Mouse (Mus musculus): Measurements from ENCODE around the gene C1ql2. TPM values are rescaled to one million over a fixed set of nuclear protein-coding genes. Genes with fewer than 3 reads are reported as not detected.

The C1ql2 gene
- 0.12 and 0.20 TPM in 2 replicates for polyA plus RNA-seq (2014; fragmentation: Nextera tagmentation; extraction: Ambion mirVana)

GRCm38 (mm10) chr1:120340419-120341171, at the start of gene C1ql2:
TSS of gene C1ql2 (plus strand) at chr1:120340582.
- no peak within 1 kb of the TSS for H3K27ac ChIP-seq (ENCODE audit: low read depth)
- H3K9ac ChIP-seq = no peak within 1 kb of the TSS
- H3K36me3 ChIP-seq (ENCODE audit: insufficient read depth) = no peaks in the 10 kb centered on the region
- H3K4me1 ChIP-seq (ENCODE audit: insufficient read depth) = no peaks in the 10 kb centered on the region
- ATAC-seq (ENCODE audit: insufficient read depth) = peak; percentile 36; the same call in 1 of the 2 replicates
- peak within 1 kb of the TSS; percentile 51 for H3K4me2 ChIP-seq
- H3K27me3 ChIP-seq (ENCODE audit: insufficient read depth, low read length) = peaks cover 74% of the 10 kb centered on the region
- no peaks in the 10 kb centered on the region for H3K9me3 ChIP-seq (ENCODE audit: low read depth, low read length)
- WGBS = under 1% methylated on average over 73 of the region's 73 CpGs
- DNase-seq = peak; percentile 30
- H3K4me3 ChIP-seq (ENCODE audit: low read depth, low read length) = peak within 1 kb of the TSS; percentile 25
- no peak; the same call in 1 of the 2 replicates for TF ChIP-seq CTCF (IDR thresholded peaks at IDR 0.05; ENCODE audit: low read depth)

GRCm38 (mm10) chr1:120291709-120292108, 48.7 kb upstream of the C1ql2 start:
- H3K4me1 ChIP-seq (ENCODE audit: insufficient read depth) = no peaks in the 10 kb centered on the region
- 82% methylated on average over 3 of the region's 3 CpGs for WGBS
- TF ChIP-seq CTCF (IDR thresholded peaks at IDR 0.05; ENCODE audit: low read depth) = no peak

DNA sequence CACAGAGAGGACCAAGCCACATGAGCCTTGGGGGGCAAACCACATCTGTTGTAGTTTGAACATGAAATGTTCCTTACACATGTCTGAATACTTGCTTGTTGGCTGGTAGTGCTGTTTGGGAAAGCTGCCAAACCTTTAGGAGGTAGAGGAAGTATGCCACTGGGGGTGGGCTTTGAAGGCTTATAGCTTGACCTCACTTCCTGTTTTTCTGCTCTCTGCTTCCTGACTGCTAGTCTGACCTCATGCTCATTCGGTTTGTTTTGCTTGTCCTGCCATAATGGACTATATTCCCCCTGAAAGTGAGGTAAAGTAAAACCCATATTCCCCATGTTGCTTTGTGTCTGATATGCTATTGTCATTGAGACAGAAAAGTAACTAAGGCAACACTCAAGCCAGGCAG, 46.6 kb upstream of the C1ql2 start:
- TF ChIP-seq CTCF (IDR thresholded peaks at IDR 0.05; ENCODE audit: low read depth) = no peak
- no peaks in the 10 kb centered on the region for H3K4me1 ChIP-seq (ENCODE audit: insufficient read depth)
- DNase-seq = peak; percentile 61
- H3K27me3 ChIP-seq (ENCODE audit: insufficient read depth, low read length) = no peaks in the 10 kb centered on the region
- H3K9ac ChIP-seq = no peak overlapping the region
- H3K36me3 ChIP-seq (ENCODE audit: insufficient read depth) = no peaks in the 10 kb centered on the region
- no peak overlapping the region for H3K27ac ChIP-seq (ENCODE audit: low read depth)
- WGBS = 42% methylated on average over 1 of the region's 1 CpGs
- H3K4me3 ChIP-seq (ENCODE audit: low read depth, low read length) = no peak overlapping the region
- peak; percentile 47; the same call in 1 of the 2 replicates for ATAC-seq (ENCODE audit: insufficient read depth)
- no peak overlapping the region for H3K4me2 ChIP-seq
- H3K9me3 ChIP-seq (ENCODE audit: low read depth, low read length) = no peaks in the 10 kb centered on the region

More at GRCm38 (mm10) chr1:120291709-120292108, 48.7 kb upstream of the C1ql2 start:
- no peaks in the 10 kb centered on the region for H3K36me3 ChIP-seq (ENCODE audit: insufficient read depth)
- no peak overlapping the region for H3K9ac ChIP-seq
- no peak overlapping the region for H3K4me2 ChIP-seq
- ATAC-seq (ENCODE audit: insufficient read depth) (no peak), DNase-seq (no peak)
- H3K27ac ChIP-seq (ENCODE audit: low read depth) = no peak overlapping the region
- H3K27me3 ChIP-seq (ENCODE audit: insufficient read depth, low read length) = no peaks in the 10 kb centered on the region
- H3K9me3 ChIP-seq (ENCODE audit: low read depth, low read length) = no peaks in the 10 kb centered on the region
- no peak overlapping the region for H3K4me3 ChIP-seq (ENCODE audit: low read depth, low read length)

GRCm38 (mm10) chr1:120296936-120297335, 43.4 kb upstream of the C1ql2 start:
- no peak for ATAC-seq (ENCODE audit: insufficient read depth)

DNA sequence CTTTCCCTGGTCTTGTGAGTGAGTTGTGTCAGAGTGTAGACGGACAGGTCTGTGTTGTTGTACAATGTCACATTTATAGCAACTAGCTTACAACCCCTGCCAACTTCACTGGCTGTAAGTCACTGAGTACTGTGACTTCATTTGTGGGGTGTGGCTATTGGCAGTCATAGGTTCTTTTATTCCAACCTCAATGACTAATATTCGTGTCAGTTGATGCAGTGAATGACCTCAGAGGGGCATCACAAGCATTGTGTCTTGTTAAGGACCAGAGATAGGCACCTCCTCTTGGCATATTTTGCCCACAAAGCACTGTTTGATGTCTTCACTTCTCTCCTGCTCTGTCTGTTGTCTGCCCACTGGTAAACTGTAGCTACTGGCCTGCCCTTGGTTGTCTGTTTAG, 34.6 kb upstream of the C1ql2 start:
- Histone ChIP-seq H3K27ac (ENCODE audit: low read depth) (no peak overlapping the region), H3K27me3 (ENCODE audit: insufficient read depth, low read length) (no peaks in the 10 kb centered on the region), H3K4me2 (no peak overlapping the region), H3K9me3 (ENCODE audit: low read depth, low read length) (no peaks in the 10 kb centered on the region), H3K4me1 (ENCODE audit: insufficient read depth) (no peaks in the 10 kb centered on the region), H3K9ac (no peak overlapping the region), H3K36me3 (ENCODE audit: insufficient read depth) (no peaks in the 10 kb centered on the region), H3K4me3 (ENCODE audit: low read depth, low read length) (no peak overlapping the region)
- WGBS = 73% methylated on average over 2 of the region's 2 CpGs
- ATAC-seq (ENCODE audit: insufficient read depth) (no peak), DNase-seq (no peak)
- no peak for TF ChIP-seq CTCF (IDR thresholded peaks at IDR 0.05; ENCODE audit: low read depth)

More at GRCm38 (mm10) chr1:120296936-120297335, 43.4 kb upstream of the C1ql2 start:
- Histone ChIP-seq H3K4me2 (no peak overlapping the region), H3K27ac (ENCODE audit: low read depth) (no peak overlapping the region), H3K27me3 (ENCODE audit: insufficient read depth, low read length) (no peaks in the 10 kb centered on the region), H3K36me3 (ENCODE audit: insufficient read depth) (no peaks in the 10 kb centered on the region), H3K9ac (no peak overlapping the region), H3K4me1 (ENCODE audit: insufficient read depth) (no peaks in the 10 kb centered on the region), H3K4me3 (ENCODE audit: low read depth, low read length) (no peak overlapping the region), H3K9me3 (ENCODE audit: low read depth, low read length) (no peaks in the 10 kb centered on the region)
- no peak for DNase-seq
- TF ChIP-seq CTCF (IDR thresholded peaks at IDR 0.05; ENCODE audit: low read depth) = 0 out of 2 replicates have a peak, but pooled peaks have one; percentile 9
- WGBS = 87% methylated on average over 2 of the region's 2 CpGs

DNA sequence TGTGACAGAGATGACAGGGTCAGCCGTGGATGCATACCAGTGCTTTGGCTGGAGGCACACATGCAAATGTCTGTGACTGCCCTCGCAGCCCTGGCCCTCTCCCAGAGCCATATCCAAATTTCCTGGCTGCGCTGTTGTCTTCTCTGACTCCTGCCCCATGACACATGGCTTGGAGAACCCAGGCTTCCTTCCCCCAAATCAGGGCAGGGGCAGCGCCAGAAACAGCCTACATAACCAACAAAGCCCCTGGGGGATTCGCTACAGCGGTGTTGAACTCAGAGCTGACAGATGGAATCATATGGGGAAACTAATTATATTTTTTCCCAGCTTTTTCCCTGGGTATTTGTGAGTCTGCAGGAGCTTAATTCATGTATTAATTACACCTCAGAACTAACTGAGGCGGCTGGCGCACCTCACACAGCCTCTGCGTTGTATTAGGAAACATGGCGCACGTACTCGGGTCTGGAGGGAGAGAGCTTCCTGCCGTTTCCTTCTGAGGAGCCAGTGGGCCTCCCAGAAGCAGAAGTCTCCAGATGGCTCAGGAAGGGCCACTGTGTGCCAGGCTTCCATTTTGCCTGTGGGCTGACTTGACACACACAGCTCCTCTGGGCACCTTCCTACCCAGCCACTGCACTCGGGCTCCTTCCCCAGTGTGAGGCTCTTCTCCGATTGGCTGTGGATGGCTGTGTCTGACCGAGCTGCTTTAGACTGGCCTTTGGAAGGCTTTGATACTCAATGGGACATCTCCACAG, 18.9 kb upstream of the C1ql2 start:
- Histone ChIP-seq H3K4me2 (no peak overlapping the region), H3K9ac (no peak overlapping the region), H3K4me3 (ENCODE audit: low read depth, low read length) (no peak overlapping the region), H3K27me3 (ENCODE audit: insufficient read depth, low read length) (no peaks in the 10 kb centered on the region), H3K27ac (ENCODE audit: low read depth) (no peak overlapping the region), H3K36me3 (ENCODE audit: insufficient read depth) (no peaks in the 10 kb centered on the region), H3K4me1 (ENCODE audit: insufficient read depth) (no peaks in the 10 kb centered on the region), H3K9me3 (ENCODE audit: low read depth, low read length) (no peaks in the 10 kb centered on the region)
- 82% methylated on average over 16 of the region's 16 CpGs for WGBS
- TF ChIP-seq CTCF (IDR thresholded peaks at IDR 0.05; ENCODE audit: low read depth) = no peak
- ATAC-seq (ENCODE audit: insufficient read depth) (no peak), DNase-seq (no peak)

DNA sequence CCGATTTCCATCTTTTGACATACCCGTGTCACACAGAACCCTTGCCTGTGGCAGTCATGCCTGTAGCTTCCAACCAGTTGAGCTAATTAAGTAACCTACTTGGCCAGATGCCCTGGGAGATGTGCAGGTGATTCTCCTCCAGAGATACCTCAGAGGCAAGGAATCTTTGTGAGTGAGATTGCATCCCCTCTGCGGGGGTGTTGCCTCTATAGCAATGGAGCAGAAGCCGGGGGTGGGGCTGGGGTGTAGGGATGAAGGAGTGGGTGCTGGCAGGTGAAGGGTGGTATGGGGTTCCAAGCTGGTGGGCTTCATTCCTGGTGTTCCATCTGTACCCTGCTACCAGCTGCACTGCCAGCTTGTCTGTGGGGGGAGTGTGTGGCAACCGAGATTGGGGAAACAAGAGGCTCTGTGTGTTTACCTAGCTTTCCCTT, 17.2 kb upstream of the C1ql2 start:
- Histone ChIP-seq H3K4me2 (no peak overlapping the region), H3K4me3 (ENCODE audit: low read depth, low read length) (no peak overlapping the region), H3K36me3 (ENCODE audit: insufficient read depth) (no peaks in the 10 kb centered on the region), H3K4me1 (ENCODE audit: insufficient read depth) (no peaks in the 10 kb centered on the region), H3K27me3 (ENCODE audit: insufficient read depth, low read length) (no peaks in the 10 kb centered on the region), H3K27ac (ENCODE audit: low read depth) (no peak overlapping the region), H3K9me3 (ENCODE audit: low read depth, low read length) (no peaks in the 10 kb centered on the region), H3K9ac (no peak overlapping the region)
- TF ChIP-seq CTCF (IDR thresholded peaks at IDR 0.05; ENCODE audit: low read depth) = no peak
- ATAC-seq (ENCODE audit: insufficient read depth) = no peak
- WGBS = 83% methylated on average over 5 of the region's 5 CpGs
- no peak for DNase-seq

Measured in lung, embryonic 14.5 days (tissue).